Mouse (Mus musculus) neural tube, embryonic 12.5 days (tissue): ENCODE results near the gene Neu2. TPM values are rescaled to one million over a fixed set of nuclear protein-coding genes. Genes with fewer than 3 reads are reported as not detected.

Experiments
- ATAC-seq: fragments of 200-750 bp; cut with Nextera tagmentation; 2 replicates; pipeline ENCODE4 v1.8.0; 2017; ENCODE audit warnings: low read depth, mild to moderate bottlenecking, moderate TSS enrichment, moderate library complexity; ENCODE audit not compliant: low FRiP score
- H3K27ac ChIP-seq: fragments of 300-500 bp; sonication (generic); 2 replicates; pipeline ENCODE4 v1.5.1; 2016
- H3K27me3 ChIP-seq: fragments of 300-500 bp; sonication (generic); replicated peaks from 2 replicates; pipeline ENCODE4 v1.6.1; 2016; ENCODE audit warnings: mild to moderate bottlenecking
- H3K36me3 ChIP-seq: fragments of 300-500 bp; sonication (generic); 2 replicates; pipeline ENCODE4 v1.6.1; 2016; ENCODE audit warnings: mild to moderate bottlenecking
- H3K4me1 ChIP-seq: fragments of 300-500 bp; sonication (generic); 2 replicates; pipeline ENCODE4 v1.6.1; 2016
- H3K4me2 ChIP-seq: fragments of 300-500 bp; sonication (generic); replicated peaks from 2 replicates; pipeline ENCODE4 v1.6.1; 2016; ENCODE audit warnings: mild to moderate bottlenecking
- H3K4me3 ChIP-seq: fragments of 300-500 bp; sonication (generic); 2 replicates; pipeline ENCODE4 v1.5.1; 2016
- H3K9ac ChIP-seq: fragments of 300-500 bp; sonication (generic); 2 replicates; pipeline ENCODE4 v1.6.1; 2016; ENCODE audit warnings: mild to moderate bottlenecking
- H3K9me3 ChIP-seq: fragments of 300-500 bp; sonication (generic); 2 replicates; pipeline ENCODE4 v1.6.1; 2016; ENCODE audit warnings: mild to moderate bottlenecking
- WGBS: fragments of 180-500 bp; shearing (Covaris S2); methylation state at CpG from one replicate; pipeline ENCODE4 v1.1.7; 2016; 5-methylcytosine and 5-hydroxymethylcytosine counted together
- polyA plus RNA-seq: library from polyadenylated mRNA; unstranded; fragments of >200 nt; fragmentation: Nextera tagmentation; extraction: Ambion mirVana; gene quantifications from 2 replicates; pipeline ENCODE4 v1.2.1, GENCODE M21; 2016

Neu2 gene
- polyA plus RNA-seq, 1 experiment from 2014 or later = not detected

DNA sequence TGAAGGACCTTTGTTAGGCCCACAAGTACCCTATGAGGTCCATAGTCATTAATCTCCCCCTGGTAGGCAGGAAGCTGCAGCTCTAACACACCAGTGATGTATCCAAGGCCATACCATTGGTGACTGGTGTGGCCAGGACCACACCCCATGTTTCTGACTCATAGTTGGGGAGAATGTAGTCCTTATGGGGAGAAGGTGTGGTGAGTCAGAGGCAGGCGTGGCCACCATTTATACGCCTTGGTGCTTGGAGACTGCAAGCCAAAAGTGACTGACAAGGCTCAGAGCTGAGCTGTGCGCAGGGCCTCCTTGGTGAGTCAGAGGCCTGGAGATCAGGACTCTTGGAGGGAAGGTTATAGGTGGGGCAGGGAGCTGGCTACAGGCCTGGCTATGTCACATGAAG lies 41.3 kb downstream of the Neu2 start:
- Histone ChIP-seq H3K27me3 (no peaks in the 10 kb centered on the region), H3K4me2 (no peak overlapping the region), H3K4me3 (no peak overlapping the region), H3K9ac (no peak overlapping the region), H3K36me3 (no peaks in the 10 kb centered on the region), H3K27ac (no peak overlapping the region), H3K9me3 (no peaks in the 10 kb centered on the region), H3K4me1 (0 out of 2 replicates have a peak, but pooled peaks cover 2% of the 10 kb centered on the region)
- ATAC-seq = no peak
- 89% methylated on average over 3 of the region's 3 CpGs for WGBS

DNA sequence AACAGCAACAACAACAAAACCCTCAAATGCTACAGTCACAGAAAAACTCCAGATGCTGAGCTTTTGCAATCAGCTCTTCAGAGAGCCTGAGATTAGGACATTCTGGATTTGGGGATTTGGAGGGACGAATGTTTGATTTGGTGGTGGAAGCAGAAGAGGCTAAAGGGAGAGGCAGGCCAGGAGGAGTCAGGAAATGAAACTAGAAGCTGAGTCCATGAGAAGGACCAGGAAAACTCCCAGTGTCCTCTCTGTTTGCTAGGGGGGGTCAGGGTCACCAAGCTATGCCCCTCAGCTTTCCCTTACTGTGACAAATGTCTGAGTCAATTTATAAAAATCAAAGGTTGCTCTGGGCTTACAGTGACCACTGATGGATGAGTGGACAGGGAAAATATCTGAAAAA lies 43.9 kb downstream of the Neu2 start:
- H3K4me1 ChIP-seq = no peaks in the 10 kb centered on the region
- no peak overlapping the region for H3K27ac ChIP-seq
- no peaks in the 10 kb centered on the region for H3K9me3 ChIP-seq
- ATAC-seq = no peak
- H3K36me3 ChIP-seq = no peaks in the 10 kb centered on the region
- H3K4me3 ChIP-seq = no peak overlapping the region
- no peak overlapping the region for H3K4me2 ChIP-seq
- WGBS = 62% methylated on average over 1 of the region's 1 CpGs
- no peaks in the 10 kb centered on the region for H3K27me3 ChIP-seq
- H3K9ac ChIP-seq = no peak overlapping the region

DNA sequence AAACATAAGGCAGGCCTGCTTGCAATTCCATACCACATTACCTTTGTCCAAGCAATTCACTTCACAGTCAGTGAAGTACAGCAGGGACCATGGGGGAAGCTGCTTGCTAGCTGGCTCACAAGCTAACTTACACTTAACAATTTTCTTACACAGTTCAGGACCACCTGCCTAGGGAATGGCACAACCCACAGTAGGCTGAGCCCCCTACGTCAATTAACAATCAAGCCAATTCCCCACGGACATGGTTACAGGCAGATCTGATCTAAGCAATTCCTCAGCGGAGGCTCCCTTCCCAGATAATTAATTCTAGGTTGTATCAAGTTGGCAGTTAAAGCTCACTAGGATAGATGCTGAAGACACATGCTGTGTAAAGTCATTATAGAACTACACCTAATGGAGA lies 53.3 kb downstream of the Neu2 start:
- no peak overlapping the region for H3K27ac ChIP-seq
- H3K4me3 ChIP-seq = no peak overlapping the region
- H3K27me3 ChIP-seq = no peaks in the 10 kb centered on the region
- no peaks in the 10 kb centered on the region for H3K36me3 ChIP-seq
- no peak for ATAC-seq
- no peaks in the 10 kb centered on the region for H3K4me1 ChIP-seq
- no peak overlapping the region for H3K9ac ChIP-seq
- H3K4me2 ChIP-seq = no peak overlapping the region
- H3K9me3 ChIP-seq = no peaks in the 10 kb centered on the region
- 52% methylated on average over 3 of the region's 3 CpGs for whole genome bisulfite sequencing

DNA sequence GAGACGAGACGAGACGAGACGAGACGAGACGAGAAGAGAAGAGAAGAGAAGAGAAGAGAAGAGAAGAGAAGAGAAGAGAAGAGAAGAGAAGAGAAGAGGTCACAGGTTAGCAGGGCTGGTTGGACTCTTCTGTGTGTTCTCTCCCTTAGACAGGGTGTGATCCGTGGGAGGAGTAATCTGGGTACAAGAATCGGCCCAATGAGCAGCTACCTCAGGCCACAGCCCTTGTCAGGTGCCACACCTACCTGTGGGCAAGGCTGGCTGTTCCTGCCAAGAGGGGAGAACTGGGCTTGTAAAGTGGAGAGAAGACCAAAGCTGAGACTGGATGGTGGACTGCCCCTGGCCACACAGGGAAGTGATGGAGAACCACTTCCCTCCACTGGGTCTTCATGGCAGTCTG lies 56.1 kb downstream of the Neu2 start:
- 88% methylated on average over 3 of the region's 8 CpGs for WGBS

DNA sequence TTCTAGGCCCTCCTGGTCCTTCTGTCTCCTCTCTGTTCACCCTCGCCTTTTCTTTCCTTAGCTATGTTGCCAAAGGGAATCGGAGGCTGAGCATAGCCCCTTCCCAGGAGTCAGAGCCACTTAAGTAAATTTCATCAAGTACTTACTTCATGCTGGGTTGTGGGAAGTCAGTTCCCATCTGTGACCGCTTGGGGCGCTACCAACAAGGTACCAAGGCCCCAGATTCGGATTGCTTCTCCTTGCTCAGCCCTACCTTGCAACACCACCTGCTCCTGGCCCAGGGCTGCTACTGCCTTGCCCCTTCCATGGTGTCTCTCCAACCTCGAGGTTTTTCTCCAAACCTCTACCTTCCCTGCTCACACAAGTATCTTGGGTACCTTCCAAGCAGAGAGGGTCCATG lies 58.7 kb downstream of the Neu2 start:
- Histone ChIP-seq H3K9ac (no peak overlapping the region), H3K36me3 (no peaks in the 10 kb centered on the region), H3K27me3 (no peaks in the 10 kb centered on the region), H3K4me1 (no peaks in the 10 kb centered on the region), H3K4me3 (no peak overlapping the region), H3K9me3 (no peaks in the 10 kb centered on the region), H3K4me2 (no peak overlapping the region), H3K27ac (no peak overlapping the region)
- WGBS = 51% methylated on average over 6 of the region's 6 CpGs
- no peak for ATAC-seq

More for the DNA sequence above, 56.1 kb downstream of the Neu2 start:
- H3K4me3 ChIP-seq = no peak overlapping the region
- ATAC-seq = no peak
- H3K9me3 ChIP-seq = no peaks in the 10 kb centered on the region
- no peaks in the 10 kb centered on the region for H3K4me1 ChIP-seq
- H3K27me3 ChIP-seq = no peaks in the 10 kb centered on the region
- H3K9ac ChIP-seq = no peak overlapping the region
- no peaks in the 10 kb centered on the region for H3K36me3 ChIP-seq
- H3K4me2 ChIP-seq = no peak overlapping the region
- no peak overlapping the region for H3K27ac ChIP-seq

DNA sequence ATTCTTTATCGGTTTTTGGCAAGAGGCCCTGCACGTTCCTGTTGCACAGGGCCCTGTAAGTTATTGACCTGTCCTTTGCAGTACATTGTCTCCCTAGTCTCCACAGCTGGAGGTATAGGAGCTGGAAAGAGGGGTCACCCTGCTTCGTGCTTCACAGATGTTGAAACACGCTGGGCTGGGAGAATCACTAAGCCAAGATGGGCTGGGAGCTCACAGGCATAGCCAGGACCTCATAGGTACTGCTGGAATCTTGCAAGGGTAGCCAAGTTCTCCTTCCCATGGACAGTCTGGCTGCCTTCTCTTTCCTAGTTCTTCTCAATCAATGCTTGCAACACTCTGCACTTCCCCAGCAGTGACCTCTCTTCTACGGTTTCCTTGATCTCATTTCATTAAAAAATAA lies 63.6 kb downstream of the Neu2 start:
- no peak for ATAC-seq
- 82% methylated on average over 5 of the region's 5 CpGs for WGBS

DNA sequence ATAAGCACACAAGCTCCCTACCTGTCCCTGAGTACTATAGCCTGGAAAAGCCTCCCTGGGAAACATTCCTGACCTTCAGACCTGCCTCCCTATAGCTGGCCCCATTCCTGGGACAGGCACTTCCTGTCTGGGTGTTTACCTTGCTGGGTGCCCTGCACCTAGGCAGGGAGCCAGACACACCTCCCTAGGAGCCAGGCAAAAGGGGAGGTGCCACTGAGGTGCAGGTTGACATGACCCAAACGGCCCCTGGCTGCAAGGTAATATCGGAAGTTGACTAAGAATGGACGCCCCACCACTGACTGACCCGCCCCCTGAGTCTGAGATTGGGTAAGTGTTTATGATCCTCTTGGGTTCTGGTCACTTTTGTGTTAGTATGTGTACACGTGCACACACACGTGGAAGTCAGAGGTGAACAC lies 64.1 kb downstream of the Neu2 start, which contains the start of gene Ngef:
Ngef (minus strand) TSS at position 71 of the 416 bp plus-strand sequence.
- WGBS = 80% methylated on average over 6 of the region's 6 CpGs
- Histone ChIP-seq H3K27ac (no peak within 1 kb of the TSS), H3K9me3 (no peaks in the 10 kb centered on the region), H3K4me1 (peaks cover 15% of the 10 kb centered on the region), H3K4me3 (no peak within 1 kb of the TSS), H3K4me2 (no peak within 1 kb of the TSS), H3K9ac (no peak within 1 kb of the TSS), H3K27me3 (no peaks in the 10 kb centered on the region), H3K36me3 (no peaks in the 10 kb centered on the region)
- peak; percentile 15; the same call in 1 of the 2 replicates for ATAC-seq

More for the DNA sequence above, 63.6 kb downstream of the Neu2 start:
- peaks cover 15% of the 10 kb centered on the region for H3K4me1 ChIP-seq
- H3K27ac ChIP-seq = no peak overlapping the region
- no peaks in the 10 kb centered on the region for H3K36me3 ChIP-seq
- H3K4me2 ChIP-seq = no peak overlapping the region
- H3K4me3 ChIP-seq = no peak overlapping the region
- H3K9ac ChIP-seq = no peak overlapping the region
- no peaks in the 10 kb centered on the region for H3K9me3 ChIP-seq
- no peaks in the 10 kb centered on the region for H3K27me3 ChIP-seq

DNA sequence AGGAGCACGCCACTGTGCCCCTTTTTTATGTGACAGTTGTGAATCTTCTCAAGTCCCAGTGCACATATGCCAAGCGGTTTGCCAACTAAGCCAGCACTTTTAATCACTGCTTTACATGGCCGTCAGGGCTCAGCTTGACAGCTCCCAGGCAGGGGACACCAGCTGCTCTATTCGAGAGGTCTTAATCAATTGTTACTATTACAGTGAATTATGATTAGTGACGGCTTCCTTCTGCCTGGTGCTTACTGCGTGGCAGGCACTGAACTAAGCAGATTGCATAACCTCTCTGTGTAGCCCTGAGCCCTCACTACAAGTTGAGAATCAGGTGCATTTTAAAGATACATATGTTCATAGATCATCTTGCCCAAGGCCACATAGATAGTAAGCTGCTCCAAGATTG lies 64.7 kb downstream of the Neu2 start:
- Histone ChIP-seq H3K4me1 (peaks cover 15% of the 10 kb centered on the region), H3K27me3 (no peaks in the 10 kb centered on the region), H3K27ac (no peak overlapping the region), H3K9ac (no peak overlapping the region), H3K4me2 (no peak overlapping the region), H3K9me3 (no peaks in the 10 kb centered on the region), H3K4me3 (no peak overlapping the region), H3K36me3 (no peaks in the 10 kb centered on the region)
- ATAC-seq = peak; percentile 90
- 33% methylated on average over 6 of the region's 6 CpGs for WGBS

DNA sequence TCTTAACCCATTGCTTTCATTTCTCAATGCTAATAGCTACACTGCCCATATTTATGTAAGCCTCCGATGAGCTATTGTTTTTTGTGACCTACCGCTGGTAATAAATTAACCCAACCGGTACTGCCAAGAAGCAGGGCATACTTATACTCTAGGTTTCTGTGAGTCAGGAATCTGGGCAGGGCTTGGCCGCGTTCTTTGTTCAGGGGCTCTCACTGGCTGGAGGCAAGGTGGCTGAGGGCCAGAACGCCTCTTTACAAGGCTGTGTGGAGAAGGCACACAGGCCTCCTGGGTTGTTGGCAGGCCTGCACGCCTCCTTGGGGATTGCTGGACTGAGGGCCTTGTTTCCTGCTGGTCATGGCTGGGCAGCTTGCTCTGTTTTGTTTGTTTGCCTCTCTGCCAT lies 65.1 kb downstream of the Neu2 start:
- peak; percentile 75 for ATAC-seq
- H3K9me3 ChIP-seq = no peaks in the 10 kb centered on the region
- H3K9ac ChIP-seq = no peak overlapping the region
- H3K27me3 ChIP-seq = no peaks in the 10 kb centered on the region
- H3K36me3 ChIP-seq = no peaks in the 10 kb centered on the region
- no peak overlapping the region for H3K4me3 ChIP-seq
- H3K4me2 ChIP-seq = no peak overlapping the region
- H3K27ac ChIP-seq = no peak overlapping the region; the same call in 1 of the 2 replicates
- whole genome bisulfite sequencing = 51% methylated on average over 7 of the region's 7 CpGs
- H3K4me1 ChIP-seq = peaks cover 15% of the 10 kb centered on the region

DNA sequence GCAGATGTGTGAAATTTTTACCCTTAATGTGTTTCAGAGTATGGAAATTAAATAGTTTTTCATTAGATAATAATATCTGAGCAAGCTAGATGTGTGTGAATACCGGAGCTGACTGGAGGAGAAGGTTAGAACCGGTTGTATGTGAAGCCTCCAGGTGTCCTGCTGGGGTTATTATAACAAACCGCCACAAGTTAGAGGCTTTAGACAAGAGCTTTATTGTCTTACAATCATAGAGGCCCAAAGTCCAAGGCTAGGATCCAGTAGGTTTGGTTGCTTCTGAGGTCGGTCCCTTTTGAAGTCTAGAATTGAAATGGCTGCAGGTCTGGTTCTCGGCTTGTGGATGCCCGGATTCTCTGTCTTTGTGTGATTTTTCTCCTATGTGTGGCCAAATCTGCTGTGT lies 69.3 kb downstream of the Neu2 start:
- H3K4me3 ChIP-seq = no peak overlapping the region
- H3K27me3 ChIP-seq = 0 out of 2 replicates have a peak, but pooled peaks cover 4% of the 10 kb centered on the region
- no peaks in the 10 kb centered on the region for H3K9me3 ChIP-seq
- 83% methylated on average over 6 of the region's 6 CpGs for WGBS
- no peaks in the 10 kb centered on the region for H3K36me3 ChIP-seq
- ATAC-seq = no peak
- peaks cover 16% of the 10 kb centered on the region for H3K4me1 ChIP-seq
- no peak overlapping the region for H3K27ac ChIP-seq
- no peak overlapping the region for H3K9ac ChIP-seq
- no peak overlapping the region for H3K4me2 ChIP-seq

DNA sequence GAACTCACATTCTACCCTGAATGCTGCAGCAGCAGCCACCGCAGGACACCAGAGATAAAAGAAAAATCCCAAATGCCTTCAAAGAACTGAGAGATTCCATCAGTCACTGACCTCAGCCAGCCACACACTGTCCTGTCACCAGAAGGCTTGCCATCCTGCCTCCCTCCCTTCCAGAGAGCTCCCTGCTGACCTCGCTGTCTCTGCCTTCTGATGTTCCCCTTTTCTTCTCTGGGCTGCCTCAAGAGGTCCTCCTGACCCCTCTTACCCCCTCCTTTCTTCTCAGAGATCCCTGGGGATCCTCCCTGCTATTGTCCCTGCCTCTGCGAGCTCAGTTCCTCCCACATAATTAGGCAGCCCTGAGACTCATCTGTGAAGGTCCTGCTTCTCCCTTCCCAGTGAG lies 71.1 kb downstream of the Neu2 start:
- H3K4me3 ChIP-seq = no peak overlapping the region
- no peak overlapping the region for H3K27ac ChIP-seq
- H3K9me3 ChIP-seq = no peaks in the 10 kb centered on the region
- 0% methylated on average over 3 of the region's 3 CpGs for WGBS
- H3K27me3 ChIP-seq = 0 out of 2 replicates have a peak, but pooled peaks cover 4% of the 10 kb centered on the region
- ATAC-seq = no peak
- H3K4me1 ChIP-seq = peaks cover 4% of the 10 kb centered on the region
- no peak overlapping the region for H3K9ac ChIP-seq
- H3K36me3 ChIP-seq = no peaks in the 10 kb centered on the region
- H3K4me2 ChIP-seq = no peak overlapping the region

DNA sequence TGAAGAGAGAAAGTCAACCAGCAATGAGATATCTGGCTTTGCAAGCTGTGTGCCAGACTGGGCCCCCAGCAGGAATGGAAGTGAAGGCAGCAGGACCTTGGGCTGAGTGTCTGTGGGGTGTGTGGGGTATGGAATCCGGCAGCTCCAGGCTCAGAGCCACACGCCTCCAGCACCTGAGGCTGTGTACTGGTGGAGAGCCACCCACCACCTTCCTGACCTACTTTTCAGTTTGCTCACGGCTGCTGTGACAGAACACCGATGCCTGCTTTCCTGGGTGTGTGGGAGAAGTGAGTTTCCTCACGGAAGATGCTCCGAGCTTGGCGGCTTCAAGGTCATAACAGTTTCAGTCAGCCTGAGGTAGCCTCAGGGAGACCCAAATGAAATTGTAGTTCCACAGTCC lies 79.5 kb downstream of the Neu2 start:
- ATAC-seq = no peak
- WGBS = 88% methylated on average over 7 of the region's 7 CpGs
- no peaks in the 10 kb centered on the region for H3K4me1 ChIP-seq

DNA sequence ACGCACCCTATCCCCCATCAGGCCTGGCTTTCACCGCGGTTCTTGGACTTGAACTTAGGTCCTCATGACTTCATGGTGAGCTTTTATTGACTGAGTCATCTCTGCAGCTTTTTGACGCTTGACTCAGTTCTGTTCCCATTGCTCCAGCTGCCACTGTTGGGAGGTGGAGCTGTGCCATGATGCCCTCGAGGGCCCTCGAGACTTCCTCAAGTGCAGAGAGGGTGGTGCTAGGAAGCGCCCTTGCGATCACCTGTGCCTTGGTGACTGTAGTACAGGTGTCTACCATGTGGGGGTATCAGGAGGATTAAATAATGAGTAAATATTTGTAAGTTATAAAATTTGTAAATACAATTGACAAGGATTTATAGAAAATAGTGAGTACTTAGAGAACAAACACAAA lies 80.3 kb downstream of the Neu2 start:
- 93% methylated on average over 8 of the region's 8 CpGs for WGBS
- no peaks in the 10 kb centered on the region for H3K4me1 ChIP-seq
- H3K9me3 ChIP-seq = no peaks in the 10 kb centered on the region
- H3K4me3 ChIP-seq = no peak overlapping the region
- no peak overlapping the region for H3K9ac ChIP-seq
- H3K27ac ChIP-seq = no peak overlapping the region
- ATAC-seq = no peak
- no peak overlapping the region for H3K4me2 ChIP-seq
- no peaks in the 10 kb centered on the region for H3K36me3 ChIP-seq
- H3K27me3 ChIP-seq = no peaks in the 10 kb centered on the region

More for the DNA sequence above, 79.5 kb downstream of the Neu2 start:
- no peak overlapping the region for H3K27ac ChIP-seq
- H3K27me3 ChIP-seq = no peaks in the 10 kb centered on the region
- no peaks in the 10 kb centered on the region for H3K36me3 ChIP-seq
- H3K9ac ChIP-seq = no peak overlapping the region
- H3K4me2 ChIP-seq = no peak overlapping the region
- no peaks in the 10 kb centered on the region for H3K9me3 ChIP-seq
- H3K4me3 ChIP-seq = no peak overlapping the region
